ENCODE assay signal across 9 mouse cellular contexts in the genomic region with DNA sequence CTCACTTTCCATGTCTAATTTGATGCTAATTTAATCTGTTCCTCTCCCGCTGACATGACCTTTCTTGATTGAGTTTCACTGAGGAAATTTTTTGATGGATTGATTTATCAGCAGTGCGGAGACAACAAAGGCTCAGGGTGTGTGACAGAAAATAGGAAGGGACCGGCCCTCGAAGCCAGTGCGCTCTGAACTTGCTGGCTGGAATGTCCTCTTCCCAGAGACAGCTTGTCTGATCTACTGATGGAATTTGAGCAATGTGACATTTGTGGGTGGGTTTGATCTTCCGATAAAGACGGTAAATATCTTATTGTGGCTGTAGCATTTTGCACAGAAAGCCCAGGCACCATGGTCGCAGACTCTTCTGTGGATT.
DNase-seq lines count a peak whose midpoint lies in the region; ATAC-seq lines count a peak whose summit lies in the region.
"Had no signal": no experiment of that assay in that cellular context is flagged by ENCODE, and none has a peak within 500 bp of the region (broad histone marks: within the 10 kb centered on the region; RNA-seq: fewer than 3 reads in every experiment).

No protein-coding gene starts in this region.

- DNase-seq in heart, postnatal 14 days: no peak
- peak; percentile 82 for DNase-seq in Muller cell, postnatal 12 days (ENCODE audit: inconsistent ontology term)
- DNase-seq in frontal cortex, adult 2 months (ENCODE audit: extremely low spot score in 1 of 2, low spot score in 1 of 2): no peak
- no peak for DNase-seq in frontal cortex, postnatal 25 days (ENCODE audit: low spot score in 2 of 2)
- DNase-seq: kidney, adult 18-20 months had no signal

- H3K27me3 ChIP-seq in heart, embryonic 15.5 days: no peaks in the 10 kb centered on the region
- peaks cover 4% of the 10 kb centered on the region; the same call in 1 of the 2 replicates for H3K27me3 ChIP-seq in forebrain, embryonic 12.5 days
- H3K27me3 ChIP-seq in limb, embryonic 15.5 days: no peaks in the 10 kb centered on the region

- H3K4me3 ChIP-seq in heart, embryonic 15.5 days: peak overlapping the region; percentile 28; the same call in 1 of the 2 replicates
- peak overlapping the region; percentile 28; the same call in 1 of the 2 replicates for H3K4me3 ChIP-seq in forebrain, embryonic 12.5 days (replicated peaks)
- no peak overlapping the region for H3K4me3 ChIP-seq in limb, embryonic 15.5 days

- intact Hi-C loops in heart, postnatal 14 days (cut with DNase I): no loop called here

- H3K36me3 ChIP-seq in heart, embryonic 15.5 days: no peaks in the 10 kb centered on the region
- H3K36me3 ChIP-seq in forebrain, embryonic 12.5 days (replicated peaks): no peaks in the 10 kb centered on the region
- H3K36me3 ChIP-seq in limb, embryonic 15.5 days: no peaks in the 10 kb centered on the region

- H3K4me2 ChIP-seq in heart, embryonic 15.5 days: peak overlapping the region; percentile 62
- peak overlapping the region; percentile 60 for H3K4me2 ChIP-seq in forebrain, embryonic 12.5 days
- peak overlapping the region; percentile 58; the same call in 1 of the 2 replicates for H3K4me2 ChIP-seq in limb, embryonic 15.5 days

- WGBS in heart, embryonic 15.5 days: 32% methylated on average over 8 of the region's 8 CpGs
- 33% methylated on average over 8 of the region's 8 CpGs for WGBS in forebrain, embryonic 12.5 days
- WGBS in limb, embryonic 15.5 days: 42% methylated on average over 8 of the region's 8 CpGs

- no peak overlapping the region for H3K9ac ChIP-seq in heart, embryonic 15.5 days
- no peak overlapping the region for H3K9ac ChIP-seq in forebrain, embryonic 12.5 days
- no peak overlapping the region for H3K9ac ChIP-seq in limb, embryonic 15.5 days

- H3K4me1 ChIP-seq in heart, embryonic 15.5 days (replicated peaks): peaks cover 2% of the 10 kb centered on the region; the same call in 1 of the 2 replicates
- peaks cover 28% of the 10 kb centered on the region for H3K4me1 ChIP-seq in forebrain, embryonic 12.5 days
- peaks cover 21% of the 10 kb centered on the region for H3K4me1 ChIP-seq in limb, embryonic 15.5 days

- no peak for ATAC-seq in heart, embryonic 15.5 days (replicated peaks; ENCODE audit: insufficient number of reproducible peaks, insufficient read depth, low FRiP score, low read depth)
- ATAC-seq in forebrain, embryonic 12.5 days (ENCODE audit: low FRiP score): 0 out of 2 replicates have a peak, but pooled peaks have one; percentile 17
- no peak for ATAC-seq in limb, embryonic 15.5 days (ENCODE audit: insufficient number of reproducible peaks, low FRiP score, low TSS enrichment, low read depth)
- no peak for ATAC-seq in megakaryocyte progenitor cell, adult 5-6 weeks (replicated peaks; ENCODE audit: poor library complexity)

- H3K9me3 ChIP-seq in heart, embryonic 15.5 days (replicated peaks): no peaks in the 10 kb centered on the region
- peaks cover 4% of the 10 kb centered on the region for H3K9me3 ChIP-seq in forebrain, embryonic 12.5 days
- no peaks in the 10 kb centered on the region for H3K9me3 ChIP-seq in limb, embryonic 15.5 days

- no peak overlapping the region for H3K27ac ChIP-seq in heart, embryonic 15.5 days
- peak overlapping the region; percentile 59 for H3K27ac ChIP-seq in forebrain, embryonic 12.5 days
- 0 out of 2 replicates have a peak overlapping the region, but pooled peaks have one; percentile 3 for H3K27ac ChIP-seq in limb, embryonic 15.5 days
